Mouse (Mus musculus) limb, embryonic 15.5 days (tissue): Measurements from ENCODE around the gene Clpp. TPM values are rescaled to one million over a fixed set of nuclear protein-coding genes. Genes with fewer than 3 reads are reported as not detected.

Experiments
- ATAC-seq: fragments of 200-750 bp; cut with Nextera tagmentation; 2 replicates; pipeline ENCODE4 v1.8.0; 2017; ENCODE audit warnings: low read depth, moderate TSS enrichment; ENCODE audit not compliant: insufficient number of reproducible peaks, low FRiP score, low TSS enrichment
- H3K27ac ChIP-seq: fragments of 300-500 bp; sonication (generic); 2 replicates; pipeline ENCODE4 v1.5.1; 2015; ENCODE audit warnings: moderate library complexity, mild to moderate bottlenecking, inconsistent platforms
- H3K27me3 ChIP-seq: fragments of 300-500 bp; sonication (generic); 2 replicates; pipeline ENCODE4 v1.6.1; 2015; ENCODE audit warnings: inconsistent platforms
- H3K36me3 ChIP-seq: fragments of 300-500 bp; sonication (generic); 2 replicates; pipeline ENCODE4 v1.6.1; 2015; ENCODE audit warnings: inconsistent platforms
- H3K4me1 ChIP-seq: fragments of 300-500 bp; sonication (generic); 2 replicates; pipeline ENCODE4 v1.6.1; 2015; ENCODE audit warnings: inconsistent platforms
- H3K4me2 ChIP-seq: fragments of 300-500 bp; sonication (generic); 2 replicates; pipeline ENCODE4 v1.6.1; 2015; ENCODE audit warnings: mild to moderate bottlenecking, inconsistent platforms
- H3K4me3 ChIP-seq: fragments of 300-500 bp; sonication (generic); 2 replicates; pipeline ENCODE4 v1.5.1; 2015; ENCODE audit warnings: mild to moderate bottlenecking, inconsistent platforms
- H3K9ac ChIP-seq: fragments of 300-500 bp; sonication (generic); 2 replicates; pipeline ENCODE4 v1.6.1; 2015; ENCODE audit warnings: inconsistent platforms
- H3K9me3 ChIP-seq: fragments of 300-500 bp; sonication (generic); 2 replicates; pipeline ENCODE4 v1.6.1; 2016; ENCODE audit warnings: inconsistent platforms
- WGBS: fragments of 180-500 bp; shearing (Covaris S2); methylation state at CpG from one replicate; pipeline ENCODE4 v1.1.7; 2015; 5-methylcytosine and 5-hydroxymethylcytosine counted together
- polyA plus RNA-seq: library from polyadenylated mRNA; unstranded; fragments of >200 nt; fragmentation: Nextera tagmentation; extraction: Ambion mirVana; gene quantifications from 2 replicates; pipeline ENCODE4 v1.2.1, GENCODE M21; 2015

Clpp gene
- polyA plus RNA-seq, 1 experiment from 2014 or later = 136 TPM

GRCm38 (mm10) chr17:56973956-56974707, 16.0 kb upstream of the Clpp start:
- Histone ChIP-seq H3K4me3 (no peak overlapping the region), H3K36me3 (no peaks in the 10 kb centered on the region), H3K4me2 (no peak overlapping the region), H3K9me3 (no peaks in the 10 kb centered on the region), H3K27ac (no peak overlapping the region), H3K4me1 (no peaks in the 10 kb centered on the region; the same call in 1 of the 2 replicates), H3K27me3 (0 out of 2 replicates have a peak, but pooled peaks cover 11% of the 10 kb centered on the region), H3K9ac (no peak overlapping the region)
- 55% methylated on average over 13 of the region's 14 CpGs for WGBS
- no peak for ATAC-seq

GRCm38 (mm10) chr17:56974708-56975240, 15.3 kb upstream of the Clpp start:
- whole genome bisulfite sequencing = 54% methylated on average over 5 of the region's 5 CpGs
- Histone ChIP-seq H3K4me3 (no peak overlapping the region), H3K27ac (no peak overlapping the region), H3K27me3 (0 out of 2 replicates have a peak, but pooled peaks cover 8% of the 10 kb centered on the region), H3K9me3 (no peaks in the 10 kb centered on the region), H3K36me3 (no peaks in the 10 kb centered on the region), H3K4me1 (no peaks in the 10 kb centered on the region; the same call in 1 of the 2 replicates), H3K4me2 (no peak overlapping the region), H3K9ac (no peak overlapping the region)
- ATAC-seq = 0 out of 2 replicates have a peak, but pooled peaks have one; percentile 42

- H3K27ac ChIP-seq = no peak overlapping the region
- no peaks in the 10 kb centered on the region; the same call in 1 of the 2 replicates for H3K4me1 ChIP-seq
- ATAC-seq = no peak
- H3K4me2 ChIP-seq = no peak overlapping the region
- 0 out of 2 replicates have a peak, but pooled peaks cover 4% of the 10 kb centered on the region for H3K27me3 ChIP-seq
- H3K9ac ChIP-seq = no peak overlapping the region
- no peaks in the 10 kb centered on the region for H3K9me3 ChIP-seq
- 67% methylated on average over 3 of the region's 3 CpGs for WGBS
- H3K4me3 ChIP-seq = no peak overlapping the region
- no peaks in the 10 kb centered on the region for H3K36me3 ChIP-seq
Observed at GRCm38 (mm10) chr17:56975391-56975790, 14.7 kb upstream of the Clpp start.

GRCm38 (mm10) chr17:56976531-56977390, 13.3 kb upstream of the Clpp start:
- no peaks in the 10 kb centered on the region; the same call in 1 of the 2 replicates for H3K4me1 ChIP-seq
- no peak for ATAC-seq
- H3K36me3 ChIP-seq = no peaks in the 10 kb centered on the region
- H3K4me2 ChIP-seq = no peak overlapping the region
- no peaks in the 10 kb centered on the region for H3K27me3 ChIP-seq
- H3K9ac ChIP-seq = no peak overlapping the region
- H3K27ac ChIP-seq = no peak overlapping the region
- WGBS = 66% methylated on average over 8 of the region's 8 CpGs
- H3K4me3 ChIP-seq = no peak overlapping the region
- no peaks in the 10 kb centered on the region for H3K9me3 ChIP-seq

- Histone ChIP-seq H3K27ac (no peak overlapping the region), H3K4me3 (no peak overlapping the region), H3K9ac (no peak overlapping the region), H3K9me3 (no peaks in the 10 kb centered on the region), H3K4me1 (no peaks in the 10 kb centered on the region; the same call in 1 of the 2 replicates), H3K36me3 (no peaks in the 10 kb centered on the region), H3K27me3 (no peaks in the 10 kb centered on the region), H3K4me2 (no peak overlapping the region)
- 19% methylated on average over 5 of the region's 8 CpGs for WGBS
- ATAC-seq = no peak
Observed at GRCm38 (mm10) chr17:56979524-56979923, 10.6 kb upstream of the Clpp start.

- no peak for ATAC-seq
- no peak overlapping the region for H3K9ac ChIP-seq
- 55% methylated on average over 7 of the region's 7 CpGs for WGBS
- no peaks in the 10 kb centered on the region for H3K36me3 ChIP-seq
- H3K4me1 ChIP-seq = no peaks in the 10 kb centered on the region
- no peaks in the 10 kb centered on the region for H3K27me3 ChIP-seq
- H3K27ac ChIP-seq = no peak overlapping the region
- H3K4me3 ChIP-seq = no peak overlapping the region
- no peaks in the 10 kb centered on the region for H3K9me3 ChIP-seq
- H3K4me2 ChIP-seq = no peak overlapping the region
Observed at GRCm38 (mm10) chr17:56981049-56981448, 9.1 kb upstream of the Clpp start.

- Histone ChIP-seq H3K27me3 (no peaks in the 10 kb centered on the region), H3K27ac (no peak within 1 kb of the TSS; the same call in 1 of the 2 replicates), H3K36me3 (no peaks in the 10 kb centered on the region), H3K4me1 (no peaks in the 10 kb centered on the region), H3K4me3 (no peak within 1 kb of the TSS), H3K4me2 (no peak within 1 kb of the TSS), H3K9ac (no peak within 1 kb of the TSS), H3K9me3 (no peaks in the 10 kb centered on the region)
- 67% methylated on average over 5 of the region's 5 CpGs for WGBS
- no peak for ATAC-seq
Observed at GRCm38 (mm10) chr17:56982013-56982412, 8.1 kb upstream of the Clpp start, which contains the start of gene Acer1. TSS of gene Acer1 (minus strand) at chr17:56982126.

GRCm38 (mm10) chr17:56984886-56985285, 5.2 kb upstream of the Clpp start:
- Histone ChIP-seq H3K9ac (no peak overlapping the region), H3K4me1 (peaks cover 2% of the 10 kb centered on the region; the same call in 1 of the 2 replicates), H3K4me3 (no peak overlapping the region), H3K27ac (no peak overlapping the region), H3K36me3 (no peaks in the 10 kb centered on the region), H3K27me3 (no peaks in the 10 kb centered on the region), H3K9me3 (no peaks in the 10 kb centered on the region), H3K4me2 (no peak overlapping the region)
- WGBS = 75% methylated on average over 9 of the region's 9 CpGs
- no peak for ATAC-seq

GRCm38 (mm10) chr17:56985656-56986055, 4.4 kb upstream of the Clpp start:
- H3K4me3 ChIP-seq = no peak overlapping the region
- 64% methylated on average over 3 of the region's 3 CpGs for WGBS
- no peaks in the 10 kb centered on the region for H3K27me3 ChIP-seq
- H3K4me1 ChIP-seq = peaks cover 2% of the 10 kb centered on the region
- ATAC-seq = no peak
- no peak overlapping the region for H3K4me2 ChIP-seq
- H3K9me3 ChIP-seq = no peaks in the 10 kb centered on the region
- no peak overlapping the region for H3K27ac ChIP-seq
- no peak overlapping the region for H3K9ac ChIP-seq
- no peaks in the 10 kb centered on the region for H3K36me3 ChIP-seq

- Histone ChIP-seq H3K4me2 (no peak overlapping the region), H3K4me1 (peaks cover 8% of the 10 kb centered on the region), H3K36me3 (no peaks in the 10 kb centered on the region), H3K27me3 (no peaks in the 10 kb centered on the region), H3K4me3 (no peak overlapping the region), H3K27ac (no peak overlapping the region), H3K9ac (no peak overlapping the region), H3K9me3 (no peaks in the 10 kb centered on the region)
- no peak for ATAC-seq
- 86% methylated on average over 3 of the region's 3 CpGs for WGBS
Observed at GRCm38 (mm10) chr17:56986105-56986805, 3.9 kb upstream of the Clpp start.

- Histone ChIP-seq H3K36me3 (peaks cover 20% of the 10 kb centered on the region), H3K9me3 (no peaks in the 10 kb centered on the region), H3K4me3 (no peak overlapping the region), H3K4me2 (no peak overlapping the region), H3K9ac (no peak overlapping the region), H3K27ac (no peak overlapping the region), H3K4me1 (peaks cover 12% of the 10 kb centered on the region), H3K27me3 (no peaks in the 10 kb centered on the region)
- WGBS = 79% methylated on average over 7 of the region's 7 CpGs
- ATAC-seq = no peak
Observed at GRCm38 (mm10) chr17:56988441-56988840, 1.7 kb upstream of the Clpp start.
